Mouse (Mus musculus) small intestine, adult 2 months (tissue): ENCODE measurements around the gene Rtn4r. TPM values are rescaled to one million over a fixed set of nuclear protein-coding genes. Genes with fewer than 3 reads are reported as not detected.

Experiments used
- H3K27ac ChIP-seq: fragments of 200-500 bp; 2 replicates; pipeline ENCODE4 v1.5.1; 2012; ENCODE audit warnings: low read depth, low read length, control low read depth, inconsistent platforms; ENCODE audit not compliant: insufficient read depth
- H3K27me3 ChIP-seq: fragments of 200-500 bp; 2 replicates; pipeline ENCODE4 v1.6.1; 2012; ENCODE audit warnings: mild to moderate bottlenecking, moderate library complexity, low read length, inconsistent platforms; ENCODE audit not compliant: control insufficient read depth, insufficient read depth
- H3K36me3 ChIP-seq: fragments of 200-500 bp; 2 replicates; pipeline ENCODE4 v1.6.1; 2012; ENCODE audit warnings: mild to moderate bottlenecking, low read length, control low read depth, inconsistent platforms; ENCODE audit not compliant: control insufficient read depth, insufficient read depth
- H3K4me1 ChIP-seq: fragments of 200-500 bp; 2 replicates; pipeline ENCODE4 v1.6.1; 2012; ENCODE audit warnings: low read length, inconsistent platforms, mixed read lengths; ENCODE audit not compliant: control insufficient read depth, insufficient read depth, insufficient read length
- H3K4me3 ChIP-seq: fragments of 200-500 bp; 2 replicates; pipeline ENCODE4 v1.5.1; 2012; ENCODE audit warnings: low read depth, mild to moderate bottlenecking, control low read depth, inconsistent platforms, low read length, moderate library complexity
- CTCF ChIP-seq: fragments of 200-500 bp; IDR thresholded peaks from 2 replicates; pipeline ENCODE4 v1.5.1; 2012; ENCODE audit warnings: low read depth, mild to moderate bottlenecking, control low read depth, inconsistent platforms, low read length, moderate library complexity, mixed read lengths; ENCODE audit not compliant: insufficient replicate concordance, insufficient read length; ENCODE audit errors: extremely low read depth
- POLR2A ChIP-seq: fragments of 200-500 bp; IDR thresholded peaks from 2 replicates; pipeline ENCODE4 v1.6.1; 2012; ENCODE audit warnings: low read depth, mild to moderate bottlenecking, control low read depth, inconsistent platforms, low read length, moderate library complexity
- WGBS: fragments of 180-500 bp; shearing (Covaris S2); methylation state at CpG from one replicate; pipeline ENCODE4 v1.1.7; 2018; 5-methylcytosine and 5-hydroxymethylcytosine counted together
- polyA plus RNA-seq: library from polyadenylated mRNA; depleted of rRNA; stranded (reverse); fragments of >200 nt; gene quantifications from 2 replicates; pipeline ENCODE4 v1.2.3, GENCODE M21; 2012

The Rtn4r gene
- polyA plus RNA-seq, 1 experiment: 21.9 TPM

DNA sequence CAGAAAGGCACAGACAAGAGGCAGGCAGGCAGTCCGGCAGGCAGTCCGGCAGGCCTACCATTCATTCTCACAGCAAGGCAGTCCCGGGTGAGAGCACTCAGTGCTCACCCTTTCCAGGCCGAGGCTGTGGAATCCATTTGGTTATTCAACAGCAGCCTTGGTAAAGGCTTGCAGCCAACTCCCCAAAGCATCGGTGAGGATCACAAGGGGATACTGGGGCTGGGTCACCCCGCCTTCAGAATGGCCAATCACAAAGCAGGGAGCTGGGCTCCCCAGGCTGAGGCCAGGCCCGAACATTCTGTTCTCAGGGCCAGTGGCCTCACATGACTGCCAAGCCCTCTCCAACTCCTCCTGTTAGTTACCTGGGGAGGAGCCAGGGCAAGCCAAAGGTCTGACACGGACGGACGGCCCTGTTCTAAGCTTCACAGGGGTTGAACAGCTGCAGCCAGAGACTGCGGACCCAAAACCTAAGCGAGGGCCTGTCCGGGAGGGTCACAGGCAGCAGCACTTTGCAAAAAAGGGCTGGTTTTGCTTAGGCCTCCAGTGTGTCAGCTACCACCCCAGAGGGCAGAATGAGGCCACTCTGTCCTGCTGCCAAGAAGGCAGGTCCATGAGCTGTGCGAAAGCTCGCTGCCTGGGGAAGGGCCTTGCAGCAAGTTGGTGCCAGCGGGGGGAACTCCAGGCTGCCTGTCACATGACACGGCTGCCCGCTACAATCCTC lies 44.1 kb upstream of the Rtn4r start:
- Histone ChIP-seq H3K4me3 (peak overlapping the region; percentile 4; the same call in 1 of the 2 replicates), H3K4me1 (peaks cover 45% of the 10 kb centered on the region), H3K27ac (peak overlapping the region; percentile 97), H3K36me3 (peaks cover 3% of the 10 kb centered on the region; the same call in 1 of the 2 replicates), H3K27me3 (no peaks in the 10 kb centered on the region)
- 46% methylated on average over 18 of the region's 18 CpGs for WGBS
- no peak for TF ChIP-seq CTCF
- peak; percentile 47 for TF ChIP-seq POLR2A

DNA sequence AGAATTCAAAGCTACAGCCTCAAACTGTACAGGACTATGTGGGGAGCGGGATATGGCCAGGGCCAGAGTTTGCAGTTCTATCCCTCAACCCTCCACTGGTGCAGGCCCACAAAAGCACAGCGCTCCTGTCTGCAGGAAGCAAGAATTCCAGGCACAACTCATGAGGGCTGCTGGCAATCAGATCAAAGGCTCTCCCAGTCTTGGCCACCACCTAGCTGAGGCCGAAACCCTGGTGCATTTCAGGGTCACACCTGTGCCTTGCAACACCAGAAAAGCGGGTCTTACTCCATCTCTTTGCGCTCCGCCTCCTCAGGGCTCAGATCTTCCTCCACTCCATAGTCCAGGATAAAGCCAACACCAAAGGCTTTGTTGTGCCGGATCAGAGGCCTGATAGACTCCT lies 43.2 kb upstream of the Rtn4r start:
- 58% methylated on average over 7 of the region's 7 CpGs for WGBS
- H3K27ac ChIP-seq: no peak overlapping the region
- no peak for TF ChIP-seq CTCF
- TF ChIP-seq POLR2A: no peak
- peaks cover 3% of the 10 kb centered on the region; the same call in 1 of the 2 replicates for H3K36me3 ChIP-seq
- H3K4me1 ChIP-seq: peaks cover 45% of the 10 kb centered on the region
- H3K27me3 ChIP-seq: no peaks in the 10 kb centered on the region
- no peak overlapping the region for H3K4me3 ChIP-seq

DNA sequence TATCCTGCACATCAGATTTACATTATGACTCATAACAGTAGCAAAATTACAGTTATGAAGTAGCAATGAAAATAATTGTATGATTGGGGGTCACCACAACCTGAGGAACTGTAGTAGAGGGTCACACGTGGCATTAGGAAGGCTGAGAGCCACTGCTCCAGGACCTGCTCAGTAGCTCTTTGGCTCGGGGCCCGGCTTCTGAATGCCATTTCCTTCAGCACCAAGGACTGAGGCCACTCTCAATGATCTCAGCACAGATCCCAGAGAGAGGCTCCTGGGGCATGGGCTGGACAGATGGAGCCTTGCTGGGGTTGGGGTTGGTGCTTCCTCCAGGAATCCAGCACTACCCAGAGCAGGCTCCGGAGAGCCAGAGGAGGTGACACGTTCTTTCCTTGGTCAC lies 40.3 kb upstream of the Rtn4r start:
- WGBS: 58% methylated on average over 5 of the region's 5 CpGs
- no peaks in the 10 kb centered on the region for H3K36me3 ChIP-seq
- H3K4me3 ChIP-seq: peak overlapping the region; percentile 68; the same call in 1 of the 2 replicates
- peaks cover 36% of the 10 kb centered on the region for H3K4me1 ChIP-seq
- no peak overlapping the region for H3K27ac ChIP-seq
- H3K27me3 ChIP-seq: no peaks in the 10 kb centered on the region
- TF ChIP-seq POLR2A: no peak
- no peak for TF ChIP-seq CTCF

DNA sequence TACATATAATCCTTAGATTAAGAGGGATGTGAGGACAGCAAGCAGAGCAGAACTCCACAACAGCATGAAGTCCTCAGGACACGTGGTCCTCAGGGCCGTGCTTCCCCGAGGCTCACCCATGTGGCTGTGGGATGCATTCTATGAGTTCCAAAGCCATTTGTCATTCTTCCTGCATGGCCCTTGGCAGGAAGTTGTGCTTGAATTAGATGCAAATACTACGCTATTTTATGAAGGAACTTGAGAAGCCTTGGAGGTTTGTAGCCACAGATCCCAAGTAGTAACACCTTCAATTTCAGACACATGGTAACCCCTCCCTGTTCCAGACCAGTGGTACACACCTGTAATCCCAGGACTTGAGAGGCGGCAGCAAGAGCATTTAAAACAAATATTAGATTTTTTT lies 31.1 kb upstream of the Rtn4r start:
- no peak overlapping the region for H3K4me3 ChIP-seq
- 46% methylated on average over 5 of the region's 5 CpGs for whole genome bisulfite sequencing

DNA sequence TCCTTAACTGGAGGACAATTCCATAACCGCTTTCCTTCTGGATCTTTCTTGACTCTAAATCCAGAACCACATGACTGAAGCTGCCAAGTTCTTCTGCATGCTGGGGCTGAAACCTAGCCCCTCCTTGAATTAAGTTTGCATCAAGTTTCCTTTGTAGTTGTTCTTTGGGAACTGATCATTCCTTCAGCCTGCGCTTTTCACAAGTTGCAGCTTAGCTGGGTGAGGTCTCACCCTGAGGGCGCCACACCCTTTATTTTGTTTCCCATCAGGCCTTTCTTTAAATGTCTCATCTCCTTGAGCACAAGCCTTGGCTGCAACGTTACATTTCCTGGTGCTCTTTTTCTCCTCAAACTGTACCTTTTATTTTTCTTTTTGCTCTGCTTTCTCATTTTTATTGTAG lies 24.6 kb upstream of the Rtn4r start:
- 65% methylated on average over 4 of the region's 4 CpGs for WGBS
- Histone ChIP-seq H3K27me3 (no peaks in the 10 kb centered on the region), H3K4me3 (no peak overlapping the region), H3K27ac (no peak overlapping the region), H3K4me1 (no peaks in the 10 kb centered on the region), H3K36me3 (no peaks in the 10 kb centered on the region)
- no peak for TF ChIP-seq CTCF
- no peak for TF ChIP-seq POLR2A

More for the DNA sequence above, 31.1 kb upstream of the Rtn4r start:
- H3K27ac ChIP-seq: no peak overlapping the region
- no peaks in the 10 kb centered on the region for H3K36me3 ChIP-seq
- TF ChIP-seq CTCF (no peak), POLR2A (no peak)
- H3K4me1 ChIP-seq: no peaks in the 10 kb centered on the region
- no peaks in the 10 kb centered on the region for H3K27me3 ChIP-seq

DNA sequence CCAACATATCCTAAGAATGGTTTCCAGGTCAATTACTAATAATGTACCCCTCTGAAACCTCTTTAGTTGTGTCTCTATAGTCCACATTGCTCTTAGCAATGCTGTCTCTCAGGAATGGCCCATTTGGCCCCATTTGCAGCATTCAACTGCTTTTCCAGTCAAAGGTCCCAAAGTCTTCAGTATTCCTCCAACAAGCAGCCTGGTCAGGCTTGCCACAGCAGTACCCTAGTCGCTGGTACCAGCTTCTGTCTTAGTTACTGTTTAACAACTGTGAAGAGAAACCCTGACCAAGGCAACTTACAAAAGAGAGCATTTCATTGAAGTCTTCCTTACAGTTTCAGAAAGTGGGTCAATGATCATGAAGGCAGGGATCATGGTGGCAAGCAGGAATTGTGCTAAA lies 24.1 kb upstream of the Rtn4r start:
- Histone ChIP-seq H3K4me3 (no peak overlapping the region), H3K27me3 (no peaks in the 10 kb centered on the region), H3K27ac (no peak overlapping the region), H3K4me1 (no peaks in the 10 kb centered on the region), H3K36me3 (no peaks in the 10 kb centered on the region)
- 36% methylated on average over 1 of the region's 1 CpGs for WGBS
- TF ChIP-seq CTCF (no peak), POLR2A (no peak)

DNA sequence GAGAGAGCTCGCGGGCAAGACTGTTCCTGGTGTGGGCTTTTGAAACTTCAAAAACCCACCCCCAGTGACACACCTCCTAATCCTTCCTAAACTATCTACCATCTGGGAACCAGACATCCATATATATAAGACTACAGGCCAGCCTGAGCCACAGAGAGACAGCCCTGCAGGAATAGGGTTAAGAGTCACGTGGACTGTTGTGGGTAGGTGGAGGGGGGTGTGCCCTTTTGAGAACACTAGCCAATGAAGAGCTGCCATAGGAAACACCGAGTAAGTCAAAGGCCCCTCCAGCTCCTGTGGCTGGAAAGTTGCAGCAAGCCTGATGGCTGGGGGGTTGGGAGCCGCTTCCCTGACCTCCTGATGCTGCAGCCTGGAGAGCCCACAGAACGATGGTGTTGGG lies 23.6 kb upstream of the Rtn4r start:
- Histone ChIP-seq H3K4me3 (no peak overlapping the region), H3K27ac (no peak overlapping the region)
- TF ChIP-seq CTCF (no peak), POLR2A (no peak)

More for the DNA sequence above, 23.6 kb upstream of the Rtn4r start:
- H3K27me3 ChIP-seq: no peaks in the 10 kb centered on the region
- H3K36me3 ChIP-seq: no peaks in the 10 kb centered on the region
- peaks cover 2% of the 10 kb centered on the region; the same call in 1 of the 2 replicates for H3K4me1 ChIP-seq
- 54% methylated on average over 6 of the region's 6 CpGs for WGBS
